Mouse (Mus musculus): ENCODE measurements around the gene Tceal1.

DNA sequence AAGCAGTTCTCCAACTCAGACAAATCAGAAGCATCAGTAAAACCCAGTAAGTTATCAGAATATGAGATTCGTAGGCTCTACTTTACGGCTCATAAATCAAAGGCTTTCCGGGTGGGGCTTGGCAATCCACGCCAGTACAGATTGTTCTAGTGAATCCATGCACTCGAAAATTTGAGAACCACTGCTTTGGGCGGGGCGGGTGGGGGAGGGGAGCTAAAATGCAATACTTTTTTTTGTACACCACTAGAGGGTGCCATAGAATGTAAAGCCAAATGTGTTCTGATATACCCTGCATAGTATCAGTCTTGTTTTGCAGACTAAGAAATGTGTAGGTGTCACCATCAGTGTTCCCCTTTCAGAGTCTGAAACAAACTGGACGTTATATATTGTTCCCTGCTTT lies 36.9 kb downstream of the Tceal1 start:
- TF ChIP-seq ZMIZ1 (IDR thresholded peaks at IDR 0.05; ENCODE audit: low read depth, low read length) (no peak), NELFE (IDR thresholded peaks at IDR 0.05; ENCODE audit: low read depth, low read length) (no peak), JUND (conservative IDR thresholded peaks at IDR 0.05; ENCODE audit: low read depth, low read length) (no peak), USF2 (conservative IDR thresholded peaks at IDR 0.05; ENCODE audit: low read depth, low read length) (no peak), CTCF (conservative IDR thresholded peaks at IDR 0.05 in 1 of 2, IDR thresholded peaks at IDR 0.05 in 1 of 2; ENCODE audit: low read depth in 2 of 2, low read length in 2 of 2) (peak in 1 of 2 experiments; percentile 47; a peak in 2 of 4 replicates), UBTF (IDR thresholded peaks at IDR 0.05; ENCODE audit: low read depth, low read length) (no peak), POLR2A (IDR thresholded peaks at IDR 0.05; ENCODE audit: low read depth, low read length) (no peak)

Measured in CH12.LX (cell line).